Mouse (Mus musculus) frontal cortex, adult 2 months (tissue): Measurements from ENCODE around the gene Hist1h2bm. TPM values are rescaled to one million over a fixed set of nuclear protein-coding genes. Genes with fewer than 3 reads are reported as not detected.

Experiments used
- DNase-seq, 2 experiments: peaks; one replicate each; pipeline ENCODE4 v3.0.0; 2022; ENCODE audit warnings: low spot score in 1 of 2; ENCODE audit errors: extremely low spot score in 1 of 2
- polyA plus RNA-seq: library from polyadenylated mRNA; depleted of rRNA; stranded (reverse); fragments of >200 nt; gene quantifications from 2 replicates; pipeline ENCODE4 v1.2.3, GENCODE M21; 2012

Gene Hist1h2bm
- polyA plus RNA-seq, 1 experiment: 0.52 TPM

- DNase-seq: no peak
Observed at GRCm38 (mm10) chr13:21722993-21723836, 1.4 kb downstream of the Hist1h2bm start.

GRCm38 (mm10) chr13:21727948-21728572 is 6.2 kb downstream of the Hist1h2bm start:
- DNase-seq: no peak

- no peak for DNase-seq
Observed at GRCm38 (mm10) chr13:21729544-21729943, 7.7 kb downstream of the Hist1h2bm start.

- DNase-seq: no peak
Observed at GRCm38 (mm10) chr13:21733466-21733865, 11.6 kb downstream of the Hist1h2bm start.

- peak; percentile 58 to 89 for DNase-seq
Observed at GRCm38 (mm10) chr13:21734010-21734905, 12.4 kb downstream of the Hist1h2bm start.

- peak; percentile 72 to 85 for DNase-seq
Observed at GRCm38 (mm10) chr13:21734906-21735767, 13.3 kb downstream of the Hist1h2bm start, which contains the start of gene Hist1h4j. Hist1h4j (plus strand) TSS chr13:21735064.

- DNase-seq: no peak
Observed at GRCm38 (mm10) chr13:21745006-21745405, 23.2 kb downstream of the Hist1h2bm start.

GRCm38 (mm10) chr13:21749387-21750158 is 27.7 kb downstream of the Hist1h2bm start:
- DNase-seq: no peak

- DNase-seq: peak; percentile 87 to 96
Observed at GRCm38 (mm10) chr13:21750159-21751017, 28.5 kb downstream of the Hist1h2bm start, which contains the start of gene Hist1h4k. Hist1h4k (minus strand) TSS chr13:21750505.

- no peak for DNase-seq
Observed at GRCm38 (mm10) chr13:21751417-21751816, 29.6 kb downstream of the Hist1h2bm start.

- no peak for DNase-seq
Observed at GRCm38 (mm10) chr13:21751827-21752226, 30.0 kb downstream of the Hist1h2bm start.

- DNase-seq: no peak
Observed at GRCm38 (mm10) chr13:21752356-21752755, 30.5 kb downstream of the Hist1h2bm start.

GRCm38 (mm10) chr13:21753051-21753523 is 31.2 kb downstream of the Hist1h2bm start:
- DNase-seq: peak in 1 of 2 experiments; percentile 15

GRCm38 (mm10) chr13:21753524-21754285 is 31.9 kb downstream of the Hist1h2bm start, which contains the start of the genes Hist1h2ak and Hist1h2bn:
Hist1h2ak (minus strand) TSS chr13:21753827.
Hist1h2bn (plus strand) TSS chr13:21754123.
- peak; percentile 88 to 93 for DNase-seq

GRCm38 (mm10) chr13:21754294-21755001 is 32.6 kb downstream of the Hist1h2bm start:
- peak in 1 of 2 experiments; percentile 51 for DNase-seq

GRCm38 (mm10) chr13:21755707-21756106 is 33.9 kb downstream of the Hist1h2bm start:
- DNase-seq: no peak
